Mouse (Mus musculus) E14TG2a.4 (cell line): ENCODE results near the gene Gm42372.

Experiments used
- CTCF ChIP-seq: conservative IDR thresholded peaks from 2 replicates; pipeline ENCODE4 v1.5.1; 2014; ENCODE audit warnings: low read length
- POU5F1 ChIP-seq: IDR thresholded peaks from 2 replicates; pipeline ENCODE4 v1.6.1; 2014; ENCODE audit warnings: low read length, borderline replicate concordance

- no peak for TF ChIP-seq CTCF
- no peak for TF ChIP-seq POU5F1
Measured at GRCm38 (mm10) chr7:16968414-16968813, 14.5 kb upstream of the Gm42372 start.
